Mouse (Mus musculus): ENCODE measurements at regions not wholly inside any gene's neighbourhood (a gene's known extent, or its start where the extent isn't known, plus 50 kb on each side); places are given as distances from the start of the nearest gene placed in this dataset.

DNA sequence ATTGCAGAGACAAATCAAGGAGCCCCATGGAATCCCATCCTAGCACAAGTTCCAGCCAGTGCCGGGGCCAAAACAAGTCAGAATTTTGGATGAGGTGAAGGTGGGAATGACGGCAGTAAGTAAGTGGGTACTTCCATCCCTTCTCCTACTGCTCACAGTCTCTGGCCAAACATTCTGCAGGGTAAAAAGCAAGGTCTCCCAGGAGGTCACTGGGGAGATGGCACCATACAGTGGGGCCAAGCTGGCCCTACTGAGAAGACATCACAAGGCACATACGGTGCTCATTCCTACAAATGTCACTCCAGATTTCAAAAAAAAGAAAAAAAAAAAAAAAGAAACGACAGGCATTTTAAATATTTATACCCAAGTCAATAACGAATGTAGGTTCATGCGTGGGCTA lies 129.6 kb downstream of the Ddx11 start:
- TF ChIP-seq POLR2A (IDR thresholded peaks at IDR 0.05; ENCODE audit: borderline replicate concordance, extremely low read depth, insufficient read depth, insufficient read length, poor library complexity, severe bottlenecking) (no peak), CTCF (IDR thresholded peaks at IDR 0.05; ENCODE audit: borderline replicate concordance, extremely low read depth, insufficient read depth, insufficient read length) (no peak)

All from brain, embryonic 14.5 days (tissue).